Mouse (Mus musculus) hindbrain, embryonic 14.5 days (tissue): Measurements from ENCODE around the gene Prelp. TPM values are rescaled to one million over a fixed set of nuclear protein-coding genes. Genes with fewer than 3 reads are reported as not detected.

Experiments
- ATAC-seq: fragments of 200-750 bp; cut with Nextera tagmentation; 2 replicates; pipeline ENCODE4 v1.8.0; 2017; ENCODE audit warnings: moderate number of reproducible peaks, mild to moderate bottlenecking, moderate TSS enrichment, moderate library complexity; ENCODE audit not compliant: low FRiP score
- DNase-seq: peaks from one replicate; pipeline ENCODE4 v3.0.0-alpha.2; 2015; ENCODE audit warnings: low spot score
- H3K27ac ChIP-seq: fragments of 300-500 bp; sonication (generic); 2 replicates; pipeline ENCODE4 v1.5.1; 2014; ENCODE audit warnings: mild to moderate bottlenecking, moderate library complexity
- H3K27me3 ChIP-seq: fragments of 300-500 bp; sonication (generic); 2 replicates; pipeline ENCODE4 v1.6.1; 2014; ENCODE audit warnings: mild to moderate bottlenecking, low read length, mixed read lengths; ENCODE audit not compliant: control insufficient read depth, insufficient read depth
- H3K36me3 ChIP-seq: fragments of 300-500 bp; sonication (generic); replicated peaks from 2 replicates; pipeline ENCODE4 v1.6.1; 2014; ENCODE audit not compliant: control insufficient read depth, insufficient read depth
- H3K4me1 ChIP-seq: fragments of 300-500 bp; sonication (generic); replicated peaks from 2 replicates; pipeline ENCODE4 v1.6.1; 2014; ENCODE audit warnings: antibody characterized with exemption, low read length, mixed read lengths; ENCODE audit not compliant: control insufficient read depth, insufficient read depth
- H3K4me2 ChIP-seq: fragments of 300-500 bp; sonication (generic); replicated peaks from 2 replicates; pipeline ENCODE4 v1.6.1; 2014; ENCODE audit warnings: mild to moderate bottlenecking, moderate library complexity
- H3K4me3 ChIP-seq: fragments of 300-500 bp; sonication (generic); replicated peaks from 2 replicates; pipeline ENCODE4 v1.5.1; 2014; ENCODE audit warnings: mild to moderate bottlenecking, low read length
- H3K9ac ChIP-seq: fragments of 300-500 bp; sonication (generic); 2 replicates; pipeline ENCODE4 v1.6.1; 2014
- H3K9me3 ChIP-seq: fragments of 300-500 bp; sonication (generic); 2 replicates; pipeline ENCODE4 v1.6.1; 2016; ENCODE audit warnings: low read length; ENCODE audit not compliant: control insufficient read depth
- WGBS: fragments of 180-500 bp; shearing (Covaris S2); extraction: QIAGEN DNeasy Blood & Tissue Kit; methylation state at CpG from one replicate; pipeline ENCODE4 v1.1.7; 2014; 5-methylcytosine and 5-hydroxymethylcytosine counted together
- polyA plus RNA-seq: library from polyadenylated mRNA; unstranded; fragments of >200 nt; fragmentation: Nextera tagmentation; extraction: Ambion mirVana; gene quantifications from 2 replicates; pipeline ENCODE4 v1.2.1, GENCODE M21; 2014

Gene Prelp
- polyA plus RNA-seq, 1 experiment from 2014 or later: 15.6 TPM

DNA sequence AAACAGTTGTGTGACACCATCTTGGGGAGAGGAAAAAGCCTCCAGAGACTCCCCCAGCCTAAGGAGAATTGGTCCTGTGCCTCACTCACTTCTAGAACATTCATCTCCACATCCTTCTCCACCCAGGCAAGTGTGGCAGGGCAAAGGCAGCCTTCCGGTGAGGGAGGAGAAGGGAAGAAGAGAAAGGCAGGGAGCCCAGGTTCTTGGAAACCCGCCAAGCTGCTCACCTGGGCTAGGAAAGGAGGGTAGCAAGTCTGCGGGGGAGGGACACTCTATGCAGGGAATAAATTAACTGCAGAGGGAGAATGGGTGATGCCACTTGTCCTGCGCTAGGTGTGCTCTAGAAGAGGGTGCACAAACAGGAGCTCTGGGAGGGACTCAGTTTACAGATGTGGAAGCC, 10.2 kb downstream of the Prelp start:
- peaks cover 27% of the 10 kb centered on the region for H3K4me1 ChIP-seq
- no peak overlapping the region for H3K4me2 ChIP-seq
- ATAC-seq (no peak), DNase-seq (no peak)
- WGBS: 74% methylated on average over 4 of the region's 4 CpGs
- H3K9me3 ChIP-seq: no peaks in the 10 kb centered on the region
- H3K9ac ChIP-seq: no peak overlapping the region
- no peak overlapping the region for H3K27ac ChIP-seq
- 0 out of 2 replicates have a peak, but pooled peaks cover 3% of the 10 kb centered on the region for H3K27me3 ChIP-seq
- H3K4me3 ChIP-seq: no peak overlapping the region
- H3K36me3 ChIP-seq: no peaks in the 10 kb centered on the region

DNA sequence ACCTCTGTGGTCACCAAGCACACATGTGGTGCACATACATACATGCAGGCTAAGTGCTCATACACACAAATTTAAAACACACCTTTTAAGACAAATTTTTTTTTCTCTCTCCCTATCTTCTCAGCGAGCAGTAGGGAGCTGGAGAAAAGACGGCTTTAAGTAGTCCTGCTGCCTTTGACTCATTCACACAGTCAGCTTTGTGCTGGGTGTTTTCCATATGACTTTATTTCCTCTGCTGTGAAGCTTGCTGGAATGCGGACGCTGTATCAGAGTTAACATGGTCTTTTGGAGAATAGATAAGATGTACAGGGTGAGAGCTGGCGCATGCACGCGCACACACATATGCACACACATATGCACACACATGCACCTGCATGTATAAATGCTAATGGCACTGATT, 11.1 kb downstream of the Prelp start:
- Histone ChIP-seq H3K36me3 (no peaks in the 10 kb centered on the region), H3K4me1 (peaks cover 27% of the 10 kb centered on the region), H3K4me3 (no peak overlapping the region), H3K27ac (no peak overlapping the region), H3K27me3 (0 out of 2 replicates have a peak, but pooled peaks cover 3% of the 10 kb centered on the region), H3K9me3 (no peaks in the 10 kb centered on the region), H3K4me2 (no peak overlapping the region), H3K9ac (no peak overlapping the region)
- ATAC-seq: no peak
- 92% methylated on average over 7 of the region's 7 CpGs for WGBS
- DNase-seq: no peak

DNA sequence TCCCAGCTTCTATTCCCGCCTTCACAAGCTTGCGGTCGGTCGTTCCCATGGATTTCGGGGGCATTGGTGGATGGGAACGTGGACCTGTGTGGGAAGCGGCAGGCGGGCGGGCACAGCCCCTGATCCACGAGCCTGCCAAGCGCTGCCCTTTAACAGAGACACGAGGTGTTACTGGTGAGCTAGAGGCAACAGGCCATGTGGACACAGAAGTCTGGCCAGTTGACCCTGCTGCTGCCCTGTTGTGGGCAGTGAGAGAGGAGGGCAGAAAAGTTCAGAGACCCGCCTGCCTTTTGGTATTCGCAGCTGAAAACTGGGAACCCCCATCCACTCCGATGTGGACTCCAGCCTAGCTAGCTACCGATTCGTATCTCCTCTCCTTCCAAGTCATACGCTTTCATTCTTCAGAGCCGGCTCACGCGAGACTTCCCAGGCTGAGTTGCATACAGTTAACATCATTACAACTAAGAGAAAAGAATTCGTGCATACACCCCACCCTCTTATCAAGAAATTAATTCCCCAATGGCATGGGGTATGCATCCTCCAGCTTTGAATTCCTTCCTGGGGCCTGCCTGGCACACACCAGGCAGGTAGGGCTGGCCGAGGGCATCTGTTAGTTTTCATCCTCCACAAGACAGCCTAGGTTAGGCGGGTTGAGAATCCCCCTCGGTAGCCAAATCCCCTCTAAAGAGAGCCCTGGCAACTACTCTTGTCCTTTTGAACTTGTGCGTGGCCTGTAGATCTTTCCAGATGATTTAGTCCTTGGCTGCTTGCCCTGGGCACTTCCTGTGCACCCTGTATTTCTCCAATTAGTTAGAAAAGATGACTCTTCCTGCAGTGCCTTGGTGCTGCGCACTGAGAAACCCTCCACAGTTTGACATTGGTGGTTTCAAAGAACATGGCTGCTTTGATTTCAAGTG, 12.3 kb downstream of the Prelp start:
- H3K27me3 ChIP-seq: 0 out of 2 replicates have a peak, but pooled peaks cover 3% of the 10 kb centered on the region
- peak overlapping the region; percentile 68 for H3K9ac ChIP-seq
- H3K9me3 ChIP-seq: no peaks in the 10 kb centered on the region
- peak overlapping the region; percentile 89 for H3K4me2 ChIP-seq
- DNase-seq (peak; percentile 62), ATAC-seq (peak; percentile 13)
- H3K27ac ChIP-seq: peak overlapping the region; percentile 83
- no peaks in the 10 kb centered on the region for H3K36me3 ChIP-seq
- H3K4me3 ChIP-seq: peak overlapping the region; percentile 38
- H3K4me1 ChIP-seq: peaks cover 27% of the 10 kb centered on the region
- WGBS: 12% methylated on average over 27 of the region's 27 CpGs

DNA sequence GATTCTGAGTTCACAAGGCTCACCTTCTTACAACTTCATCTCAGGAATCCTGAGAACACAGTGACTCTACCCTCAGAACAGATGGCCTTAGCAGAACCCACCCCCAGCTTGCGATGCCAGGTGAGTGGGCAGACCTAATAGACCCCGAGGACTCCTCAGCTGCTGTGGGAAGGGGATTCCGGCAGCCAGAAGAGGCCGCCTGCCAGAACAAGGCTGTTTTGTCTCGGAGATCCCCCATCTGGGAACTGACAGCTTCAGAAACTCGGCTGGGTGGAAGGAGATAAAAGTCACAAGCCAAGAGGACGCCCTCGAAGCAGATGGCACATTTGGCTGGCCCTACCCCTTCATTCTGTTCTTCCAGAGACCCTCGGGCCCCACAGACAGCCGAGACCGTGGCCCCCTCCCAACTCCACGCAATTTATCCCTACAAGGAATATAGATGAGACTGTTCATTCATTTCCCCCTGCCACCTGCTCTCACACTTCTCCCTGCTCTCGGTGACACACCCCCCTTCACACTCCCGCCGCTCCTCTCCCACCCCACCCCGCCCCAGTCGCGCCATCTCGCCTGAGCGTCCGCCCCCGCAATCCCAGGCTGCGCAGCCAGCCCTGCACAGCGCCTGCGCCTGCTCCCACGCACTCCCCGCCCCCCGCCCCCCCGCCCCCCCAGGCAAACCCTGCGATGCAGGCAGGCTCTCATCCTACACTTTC, 13.1 kb downstream of the Prelp start, which contains the start of gene Optc:
Gene Optc (minus strand): TSS at position 51 of the 710 bp plus-strand sequence.
- DNase-seq (peak; percentile 72), ATAC-seq (peak; percentile 89)
- Histone ChIP-seq H3K27ac (peak within 1 kb of the TSS; percentile 83), H3K4me3 (peak within 1 kb of the TSS; percentile 38), H3K27me3 (0 out of 2 replicates have a peak, but pooled peaks cover 3% of the 10 kb centered on the region), H3K4me1 (peaks cover 27% of the 10 kb centered on the region), H3K9me3 (no peaks in the 10 kb centered on the region), H3K9ac (peak within 1 kb of the TSS; percentile 68), H3K4me2 (peak within 1 kb of the TSS; percentile 89), H3K36me3 (no peaks in the 10 kb centered on the region)
- 1% methylated on average over 30 of the region's 30 CpGs for WGBS

DNA sequence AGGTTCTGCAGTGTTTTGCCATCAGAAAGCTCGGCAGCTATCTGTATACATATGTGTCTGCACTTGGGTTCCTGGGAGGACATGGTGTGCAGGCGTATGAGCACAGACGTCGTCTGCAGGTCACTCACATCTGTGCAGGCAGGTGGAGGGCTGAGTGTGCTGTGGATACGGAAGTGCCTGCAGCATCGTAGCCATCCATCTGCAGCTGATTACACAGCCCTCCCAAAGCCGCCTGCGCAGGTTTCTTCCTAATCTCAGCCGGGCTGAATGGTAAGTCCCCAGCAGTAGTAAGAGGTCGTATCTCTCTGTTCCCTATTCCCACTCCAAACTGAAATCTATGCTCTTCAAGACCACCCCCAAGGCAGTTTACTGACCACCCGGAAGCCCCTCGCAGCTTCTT, 14.8 kb downstream of the Prelp start:
- Histone ChIP-seq H3K9me3 (no peaks in the 10 kb centered on the region), H3K4me1 (peaks cover 30% of the 10 kb centered on the region), H3K36me3 (no peaks in the 10 kb centered on the region), H3K27me3 (peaks cover 3% of the 10 kb centered on the region; the same call in 1 of the 2 replicates), H3K9ac (0 out of 2 replicates have a peak overlapping the region, but pooled peaks have one; percentile 0), H3K4me3 (no peak overlapping the region), H3K27ac (no peak overlapping the region; the same call in 1 of the 2 replicates), H3K4me2 (0 out of 2 replicates have a peak overlapping the region, but pooled peaks have one; percentile 15)
- 49% methylated on average over 12 of the region's 12 CpGs for WGBS
- DNase-seq (no peak), ATAC-seq (no peak)

DNA sequence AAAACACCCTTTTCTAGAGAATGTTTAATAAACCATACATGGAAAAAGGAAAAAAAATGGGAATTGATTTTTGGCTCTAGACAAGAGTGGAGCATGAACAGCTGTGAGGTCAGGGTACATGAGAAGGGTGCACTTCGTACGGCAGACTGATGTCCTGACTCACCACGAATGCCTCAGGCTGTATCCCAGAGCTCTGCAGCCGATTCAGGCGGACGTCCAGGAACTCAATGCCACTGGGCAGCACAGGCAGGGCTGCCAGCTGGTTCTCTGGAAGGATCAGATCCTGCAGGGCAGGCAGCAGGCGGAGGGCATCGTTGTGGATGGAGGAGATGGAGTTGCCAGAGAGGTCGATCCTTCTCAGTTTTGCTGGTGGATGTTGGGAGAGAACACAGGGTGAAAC, 20.4 kb downstream of the Prelp start:
- Histone ChIP-seq H3K9ac (no peak overlapping the region), H3K4me2 (no peak overlapping the region), H3K4me1 (0 out of 2 replicates have a peak, but pooled peaks cover 3% of the 10 kb centered on the region), H3K27me3 (no peaks in the 10 kb centered on the region; the same call in 1 of the 2 replicates), H3K36me3 (no peaks in the 10 kb centered on the region), H3K27ac (no peak overlapping the region), H3K9me3 (no peaks in the 10 kb centered on the region), H3K4me3 (no peak overlapping the region)
- ATAC-seq: no peak
- DNase-seq: no peak
- WGBS: 76% methylated on average over 9 of the region's 9 CpGs

DNA sequence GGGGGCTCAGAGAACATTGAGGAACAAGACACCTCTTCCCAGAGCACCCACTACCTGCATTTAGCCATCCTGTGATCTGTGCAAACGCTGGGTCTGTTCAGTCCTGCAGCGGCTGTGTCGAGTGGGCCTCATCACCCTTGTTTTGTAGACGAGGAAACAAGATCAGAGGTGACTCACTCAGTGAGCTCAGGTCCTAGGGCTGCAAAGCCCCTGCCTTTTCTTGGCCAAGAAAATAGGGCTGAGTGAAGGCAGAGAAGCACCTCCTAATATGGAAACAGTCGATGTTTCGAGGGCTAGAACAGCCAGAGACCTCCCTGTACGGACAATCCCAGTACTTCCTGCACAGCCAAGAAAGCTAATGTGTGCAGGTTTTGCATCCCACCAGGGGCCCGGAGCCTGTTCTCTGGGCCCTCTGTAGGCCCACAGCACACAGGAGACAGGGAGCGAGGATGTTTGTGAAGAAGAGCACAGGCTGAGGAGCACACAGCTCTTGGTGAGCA, 22.1 kb downstream of the Prelp start:
- no peak overlapping the region for H3K27ac ChIP-seq
- no peaks in the 10 kb centered on the region for H3K9me3 ChIP-seq
- ATAC-seq (no peak), DNase-seq (no peak)
- WGBS: 84% methylated on average over 9 of the region's 9 CpGs
- no peaks in the 10 kb centered on the region for H3K36me3 ChIP-seq
- no peaks in the 10 kb centered on the region; the same call in 1 of the 2 replicates for H3K27me3 ChIP-seq
- H3K4me1 ChIP-seq: 0 out of 2 replicates have a peak, but pooled peaks cover 3% of the 10 kb centered on the region
- no peak overlapping the region for H3K4me2 ChIP-seq
- no peak overlapping the region for H3K4me3 ChIP-seq
- no peak overlapping the region for H3K9ac ChIP-seq

DNA sequence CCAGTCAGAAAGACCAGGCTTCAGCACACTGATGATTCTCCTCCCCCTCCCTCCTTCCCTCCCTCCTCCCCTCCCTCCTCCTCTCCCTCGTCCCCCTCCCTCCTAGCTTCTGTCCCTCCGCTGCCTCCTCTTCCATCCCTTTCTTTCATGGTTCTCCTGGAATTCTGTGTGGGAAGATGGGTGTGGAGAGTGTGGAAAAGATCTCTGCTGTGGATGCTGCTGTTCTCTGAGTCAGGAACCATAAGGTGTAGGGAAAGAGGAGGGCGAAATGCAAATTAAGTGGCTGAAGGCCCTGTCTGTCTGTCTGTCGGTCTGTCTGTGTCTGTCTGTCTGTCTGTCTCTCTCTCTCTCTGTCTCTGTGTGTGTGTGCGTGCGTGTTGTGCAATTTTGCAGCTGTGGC, 23.9 kb downstream of the Prelp start:
- Histone ChIP-seq H3K9ac (no peak overlapping the region), H3K4me1 (no peaks in the 10 kb centered on the region), H3K27ac (no peak overlapping the region), H3K4me3 (no peak overlapping the region), H3K9me3 (no peaks in the 10 kb centered on the region), H3K27me3 (no peaks in the 10 kb centered on the region; the same call in 1 of the 2 replicates), H3K4me2 (no peak overlapping the region), H3K36me3 (no peaks in the 10 kb centered on the region)
- WGBS: 71% methylated on average over 6 of the region's 6 CpGs
- no peak for ATAC-seq
- DNase-seq: no peak

DNA sequence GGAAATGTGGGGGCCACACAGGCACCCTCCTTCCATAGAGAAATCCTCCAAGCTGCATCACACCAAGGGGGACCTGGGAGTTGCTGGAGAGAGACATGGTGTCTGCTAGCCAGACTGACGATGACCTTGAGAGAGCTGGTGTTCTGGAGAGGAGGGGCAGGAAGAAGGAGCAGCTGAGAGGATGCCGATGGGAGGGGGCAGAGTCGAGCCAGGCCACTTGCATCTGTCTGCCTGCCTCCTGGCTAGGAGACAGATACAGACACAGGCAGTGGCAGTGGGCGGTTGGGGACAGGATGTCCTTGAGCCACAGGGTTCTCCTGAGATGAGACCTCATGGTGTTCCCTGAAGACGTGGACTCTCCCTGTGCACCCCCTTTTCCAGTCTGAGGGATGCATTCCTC, 29.7 kb downstream of the Prelp start:
- H3K9ac ChIP-seq: no peak overlapping the region
- WGBS: 23% methylated on average over 5 of the region's 5 CpGs
- no peaks in the 10 kb centered on the region for H3K36me3 ChIP-seq
- ATAC-seq: no peak; the same call in 1 of the 2 replicates
- no peak for DNase-seq
- H3K4me1 ChIP-seq: peaks cover 44% of the 10 kb centered on the region
- no peak overlapping the region for H3K4me3 ChIP-seq
- no peaks in the 10 kb centered on the region for H3K9me3 ChIP-seq
- H3K4me2 ChIP-seq: no peak overlapping the region
- H3K27me3 ChIP-seq: no peaks in the 10 kb centered on the region
- H3K27ac ChIP-seq: no peak overlapping the region
